Mouse (Mus musculus): ENCODE data around the gene Ankrd33b. TPM values are rescaled to one million over a fixed set of nuclear protein-coding genes. Genes with fewer than 3 reads are reported as not detected.

Gene Ankrd33b
- total RNA-seq, 2 experiments from 2014 or later = 19.2 to 23.7 TPM

DNA sequence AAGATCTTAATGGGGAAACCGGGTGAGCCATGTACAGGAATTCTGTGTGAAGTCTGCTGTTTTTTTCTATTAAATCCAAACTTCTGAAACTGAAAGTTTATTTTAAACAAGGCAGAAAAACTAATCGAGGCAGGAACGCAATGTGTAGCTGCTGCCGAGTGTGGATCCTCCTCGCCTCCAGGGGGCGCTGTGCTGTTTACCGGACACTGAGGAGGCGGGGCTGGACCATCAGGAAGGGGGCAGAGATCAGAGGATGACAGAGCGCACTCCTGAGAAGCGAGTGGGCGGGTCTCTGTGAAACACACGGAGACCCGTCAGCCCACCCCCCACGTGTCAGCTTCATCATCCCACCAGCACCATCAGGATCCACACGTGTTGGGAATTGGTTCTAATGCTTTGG is 58.0 kb downstream of the Ankrd33b start:
- no peak for DNase-seq (ENCODE audit: low spot score in 2 of 2)

DNA sequence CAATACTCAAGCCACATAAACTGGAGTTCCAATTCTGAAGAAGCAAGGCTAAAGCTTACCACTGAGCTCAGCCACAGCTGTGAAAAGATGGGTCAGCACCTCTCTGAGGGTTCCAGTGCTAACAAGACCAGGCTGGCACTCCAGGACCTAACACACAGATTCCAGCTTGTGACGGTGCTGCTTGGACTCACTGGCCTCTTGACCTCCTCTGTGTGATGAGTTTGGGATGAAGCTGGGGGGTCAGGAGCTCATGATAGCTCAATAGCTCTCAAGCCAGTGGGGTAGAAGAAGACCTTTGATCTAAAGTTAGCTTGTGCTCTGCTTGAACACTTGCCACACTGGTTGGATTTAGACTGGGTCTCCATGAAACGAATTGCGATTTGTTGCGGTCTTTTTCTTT is 60.8 kb downstream of the Ankrd33b start:
- no peak for DNase-seq (ENCODE audit: low spot score in 2 of 2)

DNA sequence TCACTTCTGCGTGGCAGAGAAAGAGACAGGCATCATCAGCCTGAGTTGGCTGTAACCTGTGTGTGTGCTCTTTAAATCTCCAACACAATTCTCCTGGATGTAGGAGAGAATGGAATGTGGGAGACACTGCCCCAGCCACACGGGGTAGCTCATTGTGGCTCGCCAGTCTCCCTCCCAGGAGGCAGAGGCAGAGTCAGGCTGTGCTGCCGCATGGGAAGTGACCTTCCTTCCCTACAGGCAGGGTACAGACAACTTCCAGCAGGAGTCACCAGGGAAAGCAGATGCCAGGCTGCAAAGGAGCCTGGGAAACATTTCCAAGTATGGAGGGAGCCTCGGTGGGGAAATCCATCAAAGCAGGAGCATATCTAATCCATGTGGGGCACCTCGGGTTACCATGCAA is 62.3 kb downstream of the Ankrd33b start:
- DNase-seq (ENCODE audit: low spot score in 2 of 2) = no peak

DNA sequence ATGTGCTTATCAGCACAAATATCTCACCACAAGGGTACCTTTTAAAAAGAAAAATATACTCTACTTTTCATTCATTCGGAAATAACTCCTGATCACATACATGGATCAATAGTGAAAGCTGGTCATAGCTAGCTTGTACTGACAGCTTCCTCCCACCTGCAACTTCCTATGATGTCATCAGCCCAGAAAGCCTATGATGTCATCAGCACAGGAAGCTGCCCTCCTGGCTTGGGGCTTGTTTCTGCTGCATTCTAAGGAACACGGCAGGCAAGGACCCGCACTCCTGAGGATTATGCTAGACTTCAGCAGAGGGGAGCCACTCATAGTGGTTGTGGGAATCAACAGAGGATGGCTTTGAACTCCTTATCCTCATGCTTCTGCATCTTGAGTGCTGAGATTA is 63.2 kb downstream of the Ankrd33b start:
- no peak for DNase-seq (ENCODE audit: low spot score in 2 of 2)

DNA sequence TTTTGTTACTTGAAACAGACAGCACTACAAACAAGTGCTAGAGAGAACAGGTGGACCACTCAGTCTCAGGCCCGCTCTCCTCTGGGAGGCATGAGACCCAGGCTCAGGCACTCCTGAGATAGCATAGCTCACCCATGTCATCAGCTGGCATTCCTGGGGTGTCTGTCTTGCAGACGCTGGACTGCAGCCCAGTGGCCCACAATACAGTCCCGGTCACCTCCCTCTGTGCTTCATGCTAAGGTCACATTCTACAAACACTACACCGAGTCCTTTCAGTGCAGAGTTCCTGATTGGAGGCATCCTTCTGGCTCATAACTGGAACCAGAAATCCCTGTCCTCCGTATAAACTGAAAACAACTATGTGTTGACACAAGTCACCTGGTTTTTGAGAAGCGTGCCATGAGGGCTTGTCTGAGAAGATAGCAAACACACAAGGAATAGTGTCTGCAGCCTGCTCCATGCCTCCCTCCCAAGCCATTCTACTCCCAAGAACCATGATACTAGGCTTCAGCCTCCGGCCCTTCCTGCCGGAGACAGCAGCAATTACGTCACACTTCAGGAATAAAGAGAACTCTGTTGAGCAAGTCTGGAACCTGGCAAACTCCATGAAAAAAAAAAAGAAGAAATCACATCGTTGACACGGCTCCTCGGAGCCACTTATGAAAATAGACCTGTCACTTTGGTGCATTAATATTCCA is 65.1 kb downstream of the Ankrd33b start:
- DNase-seq (ENCODE audit: low spot score in 2 of 2) = no peak

DNA sequence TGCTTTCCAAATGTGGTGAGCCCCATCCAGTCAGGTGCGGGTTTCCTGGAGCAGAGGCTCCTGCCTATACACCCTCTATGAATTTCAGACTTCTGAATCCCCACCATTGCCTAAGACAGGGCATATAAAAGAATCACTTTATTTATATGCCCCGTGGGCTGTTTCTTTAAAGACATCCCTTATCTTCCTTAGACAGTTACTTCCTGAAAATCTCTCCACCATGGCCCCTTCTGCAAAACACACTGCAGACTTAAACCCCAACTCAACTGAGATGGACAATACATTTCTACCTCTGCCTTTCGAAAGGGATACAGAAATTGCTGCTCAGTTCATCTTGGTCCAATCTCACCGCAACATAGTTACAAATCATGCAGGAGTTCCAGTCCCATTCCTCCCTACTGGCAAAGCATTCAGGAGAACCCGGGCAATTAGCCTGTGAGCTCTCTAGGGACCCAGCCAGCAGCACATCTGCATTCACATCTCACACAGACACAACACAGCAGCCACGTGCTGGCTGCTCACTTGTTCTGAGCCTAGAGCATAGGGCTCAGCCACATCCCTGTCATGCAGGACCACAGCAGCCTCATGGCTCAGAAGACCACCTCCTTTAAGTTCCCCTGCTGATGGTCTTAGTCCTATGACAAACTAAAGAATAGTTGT is 68.1 kb downstream of the Ankrd33b start:
- DNase-seq (ENCODE audit: low spot score in 2 of 2) = peak in 1 of 2 experiments; percentile 42

DNA sequence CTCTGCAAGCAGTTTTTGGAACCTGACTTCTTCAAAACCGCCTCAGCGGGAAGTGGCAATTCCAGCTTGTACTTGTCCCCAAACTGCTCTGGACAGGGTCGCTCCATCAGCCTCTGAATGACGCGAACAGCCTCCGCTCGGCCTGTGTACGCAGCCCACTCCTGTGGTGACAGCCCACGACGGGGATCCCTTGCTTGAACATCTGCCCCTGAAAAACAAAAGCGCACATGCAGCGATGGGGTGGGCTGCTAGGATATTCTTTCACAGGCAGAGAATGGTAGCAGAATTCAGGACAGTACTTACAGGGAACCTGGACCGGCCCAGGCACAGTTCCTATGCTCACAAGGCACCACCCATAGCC is 69.8 kb downstream of the Ankrd33b start:
- DNase-seq (ENCODE audit: low spot score in 2 of 2) = no peak

DNA sequence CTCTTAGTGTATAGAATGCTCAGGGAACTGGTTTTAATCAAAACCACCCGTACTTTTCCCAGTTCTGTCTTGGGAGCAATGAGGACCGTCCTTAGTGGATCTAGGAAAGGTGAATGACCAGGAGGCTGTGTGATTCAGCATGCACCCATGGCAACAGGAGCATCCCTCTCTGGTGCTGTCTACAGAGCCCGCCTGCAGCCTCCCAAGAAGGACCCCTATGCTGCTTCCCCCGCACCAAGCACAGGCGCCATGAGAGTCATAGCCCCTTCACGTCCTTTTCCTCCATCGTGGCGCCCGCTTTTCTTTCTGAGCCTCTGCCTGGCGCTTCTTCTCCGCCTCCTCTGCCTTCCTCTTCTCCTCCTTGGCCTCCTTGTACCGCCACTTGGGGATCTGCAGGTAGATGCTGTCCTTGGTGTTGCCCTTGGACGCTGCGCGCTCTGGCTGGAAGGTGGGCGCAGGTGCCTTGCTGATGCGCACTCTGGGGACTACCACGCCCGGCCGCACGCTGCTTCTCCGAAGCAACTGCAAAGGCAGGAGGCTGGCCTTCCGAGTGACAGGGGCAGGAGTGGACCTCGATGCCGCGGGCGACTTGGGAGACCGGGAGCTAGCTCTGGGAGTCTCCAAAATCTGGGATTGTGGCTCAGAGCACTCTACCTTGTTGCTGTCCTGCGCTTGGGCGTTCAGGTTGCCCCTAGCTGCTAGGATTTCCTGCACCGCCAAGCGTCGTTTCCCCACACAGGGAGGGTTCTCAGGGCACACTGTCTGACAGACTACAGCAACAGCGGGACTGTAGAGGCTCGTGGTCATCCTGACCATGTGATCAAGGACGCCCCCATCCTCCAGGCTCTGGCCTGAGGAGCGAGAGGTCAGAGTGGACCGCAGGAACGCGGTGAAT is 70.4 kb downstream of the Ankrd33b start:
- DNase-seq (ENCODE audit: low spot score in 2 of 2) = no peak

DNA sequence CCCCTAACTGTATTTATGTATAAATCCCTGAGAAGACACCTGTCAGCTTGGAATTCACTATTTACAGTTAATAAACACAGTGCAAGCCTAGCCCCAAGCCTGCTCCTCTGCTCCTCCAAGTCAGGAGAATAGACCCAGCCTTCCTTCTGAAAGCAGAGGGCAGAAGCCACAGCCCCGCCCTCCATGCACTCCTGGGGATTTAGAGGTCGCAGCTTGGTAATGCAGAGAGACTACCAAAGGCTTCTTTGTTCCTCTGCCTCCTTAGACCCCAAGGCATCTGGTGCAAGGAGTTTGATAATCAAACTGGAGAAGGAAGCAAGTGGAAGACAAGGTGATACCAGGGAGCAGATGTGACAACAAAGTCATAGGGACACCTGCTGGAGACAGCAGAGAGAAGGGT is 73.2 kb downstream of the Ankrd33b start:
- no peak for DNase-seq (ENCODE audit: low spot score in 2 of 2)

DNA sequence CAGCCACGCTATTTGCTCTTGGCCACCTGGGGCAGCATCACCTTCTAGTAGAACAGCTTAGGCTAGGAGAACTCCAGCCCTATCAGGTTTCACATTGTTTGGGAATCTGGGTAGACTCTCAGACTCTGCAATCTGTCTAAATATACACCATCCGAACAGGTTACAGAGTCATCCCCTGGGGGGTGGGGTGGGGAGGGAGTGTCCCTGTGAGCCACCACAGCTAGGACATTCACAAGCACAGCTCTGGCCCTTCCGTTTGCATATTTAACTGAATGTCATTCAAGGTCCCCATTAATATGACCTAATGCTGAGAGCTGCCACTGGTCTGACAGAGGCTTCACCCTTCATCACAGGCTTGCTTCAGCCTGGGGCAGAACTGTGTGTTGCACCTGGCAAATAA is 74.9 kb downstream of the Ankrd33b start:
- no peak for DNase-seq (ENCODE audit: low spot score in 2 of 2)

DNA sequence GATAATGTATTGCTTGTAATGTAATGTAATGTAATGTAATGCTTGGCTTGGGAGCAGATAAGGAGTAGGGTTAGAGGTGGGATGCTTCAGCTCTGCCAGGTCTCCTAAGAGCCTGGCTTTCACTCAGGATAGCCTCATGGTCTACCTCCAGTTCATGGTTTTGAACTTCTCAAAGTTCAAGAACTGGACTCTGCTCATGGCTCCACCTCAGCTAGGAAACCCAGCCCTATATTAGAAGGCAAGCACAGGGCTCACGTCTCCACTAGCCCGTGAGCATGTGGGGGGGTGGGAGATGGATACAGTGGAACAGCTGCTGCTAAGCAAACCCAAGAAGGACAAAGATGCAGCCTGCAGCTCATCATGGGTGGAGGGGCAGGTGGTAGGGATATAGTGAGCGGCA is 81.8 kb downstream of the Ankrd33b start:
- no peak for DNase-seq (ENCODE audit: low spot score in 2 of 2)

DNA sequence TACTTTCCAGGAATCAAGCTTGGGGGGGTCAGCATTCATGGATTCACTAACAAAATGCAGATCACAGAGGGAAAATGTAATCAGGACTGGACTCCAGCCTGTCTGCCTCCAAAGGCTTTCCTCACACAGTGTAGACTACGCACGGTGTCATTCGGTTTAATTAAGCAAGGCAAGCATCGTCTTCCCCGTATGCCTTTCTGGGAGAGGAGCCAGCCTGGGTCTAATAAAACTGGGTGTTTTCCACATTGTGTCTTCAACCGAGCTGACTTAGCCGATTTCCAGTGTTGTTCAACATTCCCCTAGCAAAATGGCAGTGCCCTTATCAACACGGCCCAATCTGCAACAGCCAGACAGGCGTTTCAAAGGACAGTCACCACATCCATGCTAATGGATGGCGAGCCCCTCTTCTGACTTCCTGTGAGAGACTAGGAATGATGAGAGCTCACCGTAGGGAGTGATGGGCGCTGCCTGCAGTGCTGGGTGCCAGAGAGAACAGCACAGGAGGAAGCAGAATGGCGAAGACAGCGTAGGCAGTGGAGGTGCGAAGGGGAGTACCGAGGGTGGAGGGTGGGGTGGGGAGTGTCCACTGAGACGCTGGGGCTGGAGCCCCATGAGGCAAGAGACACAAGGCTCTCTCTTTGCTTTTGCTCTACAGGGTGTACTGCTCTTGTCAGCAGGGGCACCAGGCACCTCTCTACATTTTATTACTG is 82.4 kb downstream of the Ankrd33b start:
- peak; percentile 53 to 56 for DNase-seq (ENCODE audit: low spot score in 2 of 2)

DNA sequence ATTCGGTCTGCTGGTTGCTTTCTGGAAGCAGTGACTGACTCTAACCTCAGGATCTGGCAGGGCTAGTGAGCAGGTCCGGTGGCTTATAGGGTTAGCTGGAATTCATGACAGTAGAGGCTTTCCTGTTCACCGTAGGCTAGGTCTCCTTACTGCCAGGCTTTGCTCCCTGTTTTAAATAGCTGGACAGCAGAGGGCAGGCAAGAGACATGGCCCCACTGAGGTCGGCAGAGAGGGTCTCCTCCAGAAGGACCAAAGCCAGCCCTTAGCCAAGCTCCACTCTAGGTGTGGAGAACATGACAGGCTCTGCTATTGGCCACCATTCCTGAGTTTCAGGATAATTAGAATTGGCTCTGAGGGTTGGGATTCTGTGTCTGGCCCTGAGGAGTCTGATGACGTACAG is 83.4 kb downstream of the Ankrd33b start:
- DNase-seq (ENCODE audit: low spot score in 2 of 2) = no peak

DNA sequence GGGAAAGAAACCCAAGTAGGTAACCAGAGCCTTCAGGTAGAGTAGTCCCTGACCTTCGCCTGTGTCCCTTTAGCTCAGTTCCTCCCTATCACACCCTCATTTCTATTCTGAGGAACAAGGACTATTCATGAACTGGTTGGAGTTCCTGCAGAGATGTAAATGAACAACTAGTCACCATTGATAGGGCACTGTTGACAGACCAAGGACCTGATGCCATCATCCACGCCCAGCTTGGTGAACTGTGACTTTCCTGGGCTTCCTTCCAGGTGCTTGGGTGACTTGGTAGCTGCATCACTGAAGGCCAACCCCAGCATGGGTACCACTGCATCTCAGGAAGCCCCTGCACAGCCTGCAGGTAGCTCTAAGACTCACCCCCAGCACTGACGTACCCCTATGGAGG is 85.2 kb downstream of the Ankrd33b start:
- DNase-seq (ENCODE audit: low spot score in 2 of 2) = no peak

DNA sequence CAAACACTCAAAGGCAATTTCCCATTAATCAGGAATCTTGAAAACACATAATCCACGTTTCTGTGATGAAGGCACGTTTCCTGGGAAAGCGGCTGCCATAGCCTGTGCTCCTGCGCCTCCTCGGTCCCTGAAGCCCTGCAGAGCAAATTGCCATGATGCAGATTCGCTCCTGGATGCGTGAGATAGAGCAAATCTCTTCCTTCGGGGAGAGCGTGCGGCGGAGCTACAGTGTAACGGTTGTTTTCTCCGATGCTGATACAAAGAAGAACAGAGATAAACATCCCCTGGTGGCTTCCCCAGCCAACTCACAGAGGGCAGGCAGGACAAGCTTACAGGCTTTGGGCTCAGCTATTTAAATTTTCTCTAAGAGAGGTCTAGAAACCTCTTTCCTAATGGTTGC is 85.7 kb downstream of the Ankrd33b start:
- no peak for DNase-seq (ENCODE audit: low spot score in 2 of 2)

DNA sequence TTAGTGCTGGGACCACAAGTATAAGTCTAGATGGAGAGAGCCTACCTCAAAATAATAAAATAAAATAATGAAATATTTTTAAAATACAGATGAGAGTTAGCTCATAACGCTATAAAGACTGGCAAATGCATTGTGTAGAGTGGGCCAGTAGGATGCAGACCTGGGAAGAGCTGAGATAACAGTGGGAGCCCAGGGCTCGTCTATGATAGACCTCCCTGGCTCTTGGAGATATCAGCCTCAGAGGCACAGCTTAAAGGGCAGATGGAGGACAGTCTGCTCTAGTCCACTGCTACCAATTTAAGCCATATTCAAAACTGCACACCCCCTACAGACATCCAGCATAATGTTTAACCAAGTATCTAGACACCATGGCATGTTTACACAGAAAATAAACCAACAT is 86.8 kb downstream of the Ankrd33b start:
- DNase-seq (ENCODE audit: low spot score in 2 of 2) = no peak

DNA sequence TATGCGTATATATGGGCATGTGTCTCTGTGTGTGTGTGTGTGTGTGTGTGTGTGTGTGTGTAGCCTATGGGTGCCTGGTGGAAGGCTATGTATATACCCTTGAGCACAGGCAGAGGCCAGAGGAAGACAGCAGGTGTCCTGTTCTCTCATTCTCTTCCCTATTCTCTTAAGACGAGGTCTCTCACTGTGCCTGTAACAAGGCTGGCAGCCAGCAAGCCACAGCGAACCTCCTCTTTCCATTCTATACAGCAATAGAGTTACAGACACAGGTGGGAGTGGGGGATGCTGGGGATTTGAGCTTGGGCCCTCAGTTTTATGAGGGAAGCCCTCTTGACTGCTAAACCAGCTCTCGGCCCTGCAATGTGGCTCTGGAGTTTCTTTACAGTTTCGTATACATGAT is 87.5 kb downstream of the Ankrd33b start:
- DNase-seq (ENCODE audit: low spot score in 2 of 2) = no peak

DNA sequence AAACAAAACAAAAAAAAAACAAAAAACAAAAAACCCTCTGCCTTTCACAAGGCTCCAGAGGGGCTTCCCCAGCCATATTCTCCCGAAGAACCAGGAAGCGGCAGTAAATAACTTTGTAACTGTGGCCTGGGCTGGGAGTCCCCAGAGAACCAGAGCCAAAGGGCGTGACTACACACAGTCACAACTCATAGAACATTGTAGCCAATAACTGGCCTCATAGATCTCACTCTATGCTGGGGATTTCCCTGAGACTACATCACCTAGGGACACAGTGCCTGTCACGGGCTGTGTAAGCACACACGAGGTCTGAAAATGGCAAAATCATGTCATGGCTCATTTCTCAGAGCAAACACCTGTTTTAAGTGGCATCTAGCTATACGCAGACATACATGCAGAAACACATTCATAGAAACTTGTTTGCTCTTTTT is 87.9 kb downstream of the Ankrd33b start:
- no peak for DNase-seq (ENCODE audit: low spot score in 2 of 2)

DNA sequence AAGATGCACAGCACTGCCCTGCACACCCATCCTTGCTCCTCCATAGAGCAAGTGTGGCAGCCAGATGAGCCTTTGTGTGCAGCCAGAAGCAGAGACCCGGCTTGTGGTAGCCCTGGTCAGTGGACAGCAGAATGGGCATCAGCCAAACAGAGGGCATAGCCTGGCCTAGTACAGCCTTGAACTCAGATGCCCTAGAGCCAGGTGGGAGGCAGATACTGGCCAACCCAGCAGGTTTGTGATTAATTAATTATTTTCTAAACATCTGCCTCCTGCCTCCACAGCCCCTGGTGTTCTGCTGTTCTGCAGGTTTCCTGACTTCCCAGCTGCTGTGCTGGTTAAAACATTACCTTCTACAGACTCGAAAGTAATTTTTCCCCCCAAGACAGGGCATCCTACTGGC is 88.4 kb downstream of the Ankrd33b start:
- no peak for DNase-seq (ENCODE audit: low spot score in 2 of 2)

DNA sequence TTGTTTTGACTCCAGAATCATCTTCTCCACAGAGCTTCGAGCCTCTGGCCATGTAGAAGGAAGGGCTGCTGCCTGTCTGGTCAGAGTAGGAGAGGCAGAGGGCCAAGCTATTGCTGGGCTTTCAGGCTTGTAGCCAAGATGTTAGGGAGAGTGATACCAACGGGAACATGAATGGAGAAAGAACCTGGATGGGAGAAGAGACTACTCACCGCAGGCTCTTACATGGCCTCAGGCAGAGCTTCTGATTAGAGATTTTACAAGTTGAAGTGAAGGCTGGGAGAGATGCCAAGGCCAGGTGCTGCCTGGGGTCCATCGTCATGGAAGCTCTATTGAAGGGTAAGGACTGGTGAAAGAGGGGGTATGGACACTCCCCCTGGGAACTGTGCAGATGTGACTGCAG is 89.4 kb downstream of the Ankrd33b start:
- DNase-seq (ENCODE audit: low spot score in 2 of 2) = no peak

DNA sequence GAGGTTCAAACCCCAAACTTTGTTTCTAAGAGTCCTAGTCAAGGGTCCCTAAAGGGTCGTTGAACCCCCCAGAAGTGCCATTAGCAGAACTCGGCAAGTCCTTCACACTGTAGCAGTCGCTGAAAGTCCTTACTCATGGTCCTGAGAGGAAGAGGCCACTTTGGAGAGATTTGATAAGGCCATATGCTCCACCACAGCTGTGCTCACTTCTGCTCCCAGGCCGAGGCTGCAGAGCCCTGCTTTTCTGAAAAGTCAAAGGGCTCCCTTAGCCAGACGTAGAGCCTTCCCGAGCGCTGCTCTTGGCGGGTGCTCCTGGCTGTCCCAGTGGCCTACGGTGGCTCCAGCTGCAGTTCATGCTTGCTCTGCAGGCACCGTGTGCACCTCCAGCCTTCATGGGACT is 94.0 kb downstream of the Ankrd33b start:
- no peak for DNase-seq (ENCODE audit: low spot score in 2 of 2)

DNA sequence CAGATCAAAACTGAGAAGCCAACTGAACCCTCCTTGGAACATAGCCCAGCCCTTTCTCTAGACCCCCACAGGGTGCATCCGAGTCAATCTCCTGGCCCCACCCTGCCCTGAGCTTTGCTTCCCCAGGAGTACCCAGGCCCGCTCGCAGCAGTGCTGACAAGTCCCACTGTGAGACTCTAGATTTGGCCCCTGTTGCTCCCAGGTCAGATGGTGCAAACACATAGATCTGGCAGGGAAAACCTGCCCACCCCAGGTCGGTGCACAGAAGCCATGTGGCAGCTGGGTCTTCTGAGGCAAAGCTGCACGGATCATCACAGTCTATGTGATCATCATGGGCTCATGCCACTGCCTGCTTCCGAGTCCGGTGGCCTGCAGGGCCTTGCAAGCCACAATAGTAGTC is 94.8 kb downstream of the Ankrd33b start:
- no peak for DNase-seq (ENCODE audit: low spot score in 2 of 2)

Data from layer of hippocampus, postnatal 14 days (tissue).